Mouse (Mus musculus): ENCODE data around the gene Abi3.

DNA sequence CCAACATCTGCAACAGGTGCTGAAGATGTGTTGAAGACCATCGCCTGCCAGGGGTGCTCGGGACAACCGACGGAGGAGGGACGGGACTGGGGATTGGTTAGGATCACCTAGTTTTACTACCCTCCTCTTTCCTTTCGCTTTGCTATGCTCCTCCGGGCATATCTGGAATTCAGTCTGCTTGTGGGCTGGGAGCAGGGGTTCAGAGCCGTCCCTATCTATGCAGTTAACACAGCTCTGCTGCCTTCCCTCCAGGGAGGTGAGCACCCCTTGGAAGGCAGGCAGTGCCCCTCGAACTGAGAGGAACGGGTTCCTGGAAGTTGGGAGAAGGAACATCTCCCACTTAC is 11.0 kb downstream of the Abi3 start:
- TF ChIP-seq POLR2A (IDR thresholded peaks at IDR 0.05; ENCODE audit: low read depth, low read length) = no peak
- no peak for TF ChIP-seq CTCF (conservative IDR thresholded peaks at IDR 0.05; ENCODE audit: insufficient read depth, insufficient read length, low read depth, low read length)
